Mouse (Mus musculus) forebrain, embryonic 13.5 days (tissue): ENCODE results near the gene Atg16l2. TPM values are rescaled to one million over a fixed set of nuclear protein-coding genes. Genes with fewer than 3 reads are reported as not detected.

Experiments
- ATAC-seq: fragments of 200-750 bp; cut with Nextera tagmentation; 2 replicates; pipeline ENCODE4 v1.8.0; 2017
- H3K27ac ChIP-seq: fragments of 300-500 bp; sonication (generic); 2 replicates; pipeline ENCODE4 v1.5.1; 2015; ENCODE audit warnings: inconsistent platforms, mild to moderate bottlenecking, moderate library complexity
- H3K27me3 ChIP-seq: fragments of 300-500 bp; sonication (generic); 2 replicates; pipeline ENCODE4 v1.6.1; 2015; ENCODE audit warnings: mild to moderate bottlenecking, inconsistent platforms
- H3K36me3 ChIP-seq: fragments of 300-500 bp; sonication (generic); 2 replicates; pipeline ENCODE4 v1.6.1; 2015; ENCODE audit warnings: mild to moderate bottlenecking, inconsistent platforms; ENCODE audit not compliant: poor library complexity, severe bottlenecking
- H3K4me1 ChIP-seq: fragments of 300-500 bp; sonication (generic); 2 replicates; pipeline ENCODE4 v1.6.1; 2015; ENCODE audit warnings: inconsistent platforms
- H3K4me2 ChIP-seq: fragments of 300-500 bp; sonication (generic); 2 replicates; pipeline ENCODE4 v1.6.1; 2015; ENCODE audit warnings: inconsistent platforms, mild to moderate bottlenecking, moderate library complexity
- H3K4me3 ChIP-seq: fragments of 300-500 bp; sonication (generic); 2 replicates; pipeline ENCODE4 v1.5.1; 2015; ENCODE audit warnings: mild to moderate bottlenecking, inconsistent platforms
- H3K9ac ChIP-seq: fragments of 300-500 bp; sonication (generic); 2 replicates; pipeline ENCODE4 v1.6.1; 2015; ENCODE audit warnings: mild to moderate bottlenecking, inconsistent platforms
- H3K9me3 ChIP-seq: fragments of 300-500 bp; sonication (generic); replicated peaks from 2 replicates; pipeline ENCODE4 v1.6.1; 2016; ENCODE audit warnings: inconsistent platforms
- WGBS: fragments of 180-500 bp; shearing (Covaris S2); methylation state at CpG from one replicate; pipeline ENCODE4 v1.1.7; 2015; 5-methylcytosine and 5-hydroxymethylcytosine counted together
- polyA plus RNA-seq: library from polyadenylated mRNA; unstranded; fragments of >200 nt; fragmentation: Nextera tagmentation; extraction: Ambion mirVana; gene quantifications from 2 replicates; pipeline ENCODE4 v1.2.1, GENCODE M21; 2015

Atg16l2 gene
- polyA plus RNA-seq, 1 experiment from 2014 or later, result 14.4 TPM

DNA sequence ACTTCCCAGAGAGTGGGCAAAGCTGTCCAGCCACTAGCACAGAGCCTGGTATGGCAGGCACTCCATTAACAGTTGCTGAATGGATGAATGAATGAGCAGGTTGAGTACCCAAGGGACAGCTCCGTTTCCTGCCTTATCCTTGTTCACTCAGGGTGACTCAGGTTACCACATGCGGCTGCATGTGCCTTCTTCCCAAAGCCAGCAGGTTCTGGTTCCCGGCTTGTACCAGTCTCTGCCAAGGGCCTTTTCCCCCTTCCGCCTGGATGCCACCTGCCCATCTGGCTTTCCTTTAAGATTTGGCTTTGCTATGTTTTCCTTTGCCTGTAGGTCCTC is 28.8 kb upstream of the Atg16l2 start:
- ATAC-seq, result no peak
- Histone ChIP-seq H3K36me3 (no peaks in the 10 kb centered on the region), H3K4me3 (no peak overlapping the region), H3K27me3 (no peaks in the 10 kb centered on the region), H3K9me3 (no peaks in the 10 kb centered on the region), H3K9ac (no peak overlapping the region), H3K4me2 (no peak overlapping the region), H3K27ac (no peak overlapping the region), H3K4me1 (peaks cover 16% of the 10 kb centered on the region)
- WGBS, result 73% methylated on average over 4 of the region's 4 CpGs

DNA sequence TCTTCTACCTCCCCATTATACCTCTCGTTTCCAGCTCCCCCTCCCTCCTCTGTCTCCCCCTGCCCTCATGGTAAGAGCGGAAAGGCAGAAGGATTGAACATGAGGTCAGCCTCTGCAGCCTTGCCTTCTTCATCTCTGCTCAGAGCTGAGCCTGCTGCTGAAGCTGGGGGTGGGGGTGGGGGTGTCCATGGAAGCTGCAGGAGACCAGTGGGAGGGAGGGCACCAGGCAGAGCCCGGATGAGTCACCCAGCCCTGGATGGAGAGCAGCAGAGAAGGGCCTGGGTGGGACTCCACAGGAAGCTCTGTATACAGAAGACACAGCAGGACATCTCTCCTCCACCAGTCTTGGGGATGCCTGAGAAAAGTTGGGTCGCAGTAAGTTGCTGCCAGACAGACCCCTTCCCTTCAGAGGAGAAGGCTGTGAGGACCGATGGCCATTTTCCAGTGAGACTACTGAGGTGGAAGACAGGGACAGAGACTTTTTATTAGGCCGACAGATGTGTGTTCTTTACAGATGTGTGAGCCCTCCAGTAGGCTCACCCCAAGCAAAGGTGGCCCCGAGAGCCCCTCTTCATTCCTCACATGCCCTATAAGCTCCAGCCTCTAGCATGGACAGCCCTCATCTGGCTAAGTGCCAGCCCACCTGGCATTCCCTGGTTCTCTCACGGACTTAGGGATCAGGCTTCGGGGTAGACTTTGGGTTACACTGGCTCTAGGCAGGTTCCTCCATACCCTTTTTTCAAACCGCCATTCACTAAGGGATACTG is 28.2 kb upstream of the Atg16l2 start:
- H3K9me3 ChIP-seq, result no peaks in the 10 kb centered on the region
- 68% methylated on average over 10 of the region's 10 CpGs for WGBS
- no peak for ATAC-seq
- no peaks in the 10 kb centered on the region for H3K36me3 ChIP-seq
- no peak overlapping the region for H3K4me2 ChIP-seq
- no peak overlapping the region for H3K9ac ChIP-seq
- H3K27me3 ChIP-seq, result no peaks in the 10 kb centered on the region
- H3K27ac ChIP-seq, result no peak overlapping the region
- no peak overlapping the region for H3K4me3 ChIP-seq
- H3K4me1 ChIP-seq, result peaks cover 16% of the 10 kb centered on the region

DNA sequence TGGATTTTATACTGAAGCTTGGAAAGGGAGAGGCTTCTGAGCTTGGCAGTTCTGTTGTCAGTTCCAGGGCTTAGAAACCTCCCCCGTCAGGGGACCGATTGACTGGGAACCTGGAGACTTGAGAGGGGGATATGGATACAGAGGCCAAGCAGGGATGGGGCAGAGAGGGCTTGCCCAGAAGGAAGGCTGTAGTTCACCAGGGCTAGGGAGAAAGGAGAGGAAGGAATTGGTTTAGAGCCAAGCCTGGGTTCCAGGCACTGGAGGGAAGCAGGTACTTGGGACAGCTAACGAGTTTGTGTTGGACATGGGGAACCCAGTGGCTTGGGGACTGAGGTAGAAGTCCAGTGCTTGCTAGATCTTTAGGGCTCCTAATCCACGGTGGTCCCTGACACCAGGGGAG is 27.6 kb upstream of the Atg16l2 start:
- no peak overlapping the region for H3K4me2 ChIP-seq
- ATAC-seq, result no peak
- H3K27ac ChIP-seq, result peak overlapping the region; percentile 62; the same call in 1 of the 2 replicates
- no peaks in the 10 kb centered on the region for H3K36me3 ChIP-seq
- WGBS, result 61% methylated on average over 4 of the region's 4 CpGs
- H3K9ac ChIP-seq, result 0 out of 2 replicates have a peak overlapping the region, but pooled peaks have one; percentile 14
- no peaks in the 10 kb centered on the region for H3K27me3 ChIP-seq
- H3K4me3 ChIP-seq, result no peak overlapping the region
- peaks cover 16% of the 10 kb centered on the region for H3K4me1 ChIP-seq
- no peaks in the 10 kb centered on the region for H3K9me3 ChIP-seq

DNA sequence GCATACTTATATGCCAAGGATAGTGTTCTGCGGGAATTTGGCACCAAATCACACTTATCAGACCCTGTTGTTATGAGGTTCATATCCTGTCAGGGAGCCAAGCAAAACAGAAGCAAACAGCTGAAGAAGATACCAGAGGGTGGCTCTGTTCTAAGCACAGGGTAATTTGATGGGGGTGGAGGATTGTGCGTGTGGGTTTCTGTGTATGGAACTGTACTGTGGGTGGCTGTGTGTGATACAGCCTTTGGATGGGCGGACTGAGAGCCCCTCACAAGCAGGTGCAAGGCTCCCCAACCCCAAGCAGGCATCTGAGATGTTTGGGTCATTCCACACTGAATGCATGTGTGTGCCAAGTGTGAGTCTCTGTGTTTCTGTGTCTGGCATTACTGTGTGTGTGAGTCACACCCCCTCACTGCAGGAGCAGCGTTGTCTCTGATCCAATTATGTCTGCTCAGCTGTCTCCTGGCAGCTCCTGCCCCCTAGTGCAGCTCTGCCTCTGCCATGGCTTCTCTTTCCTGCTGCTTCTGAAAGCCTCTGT is 26.6 kb upstream of the Atg16l2 start:
- peak overlapping the region; percentile 62 for H3K27ac ChIP-seq
- H3K4me3 ChIP-seq, result no peak overlapping the region
- WGBS, result 54% methylated on average over 4 of the region's 4 CpGs
- peak overlapping the region; percentile 14; the same call in 1 of the 2 replicates for H3K9ac ChIP-seq
- no peaks in the 10 kb centered on the region for H3K36me3 ChIP-seq
- no peak overlapping the region for H3K4me2 ChIP-seq
- peak; percentile 78 for ATAC-seq
- no peaks in the 10 kb centered on the region; the same call in 1 of the 2 replicates for H3K27me3 ChIP-seq
- no peaks in the 10 kb centered on the region for H3K9me3 ChIP-seq
- H3K4me1 ChIP-seq, result peaks cover 16% of the 10 kb centered on the region

DNA sequence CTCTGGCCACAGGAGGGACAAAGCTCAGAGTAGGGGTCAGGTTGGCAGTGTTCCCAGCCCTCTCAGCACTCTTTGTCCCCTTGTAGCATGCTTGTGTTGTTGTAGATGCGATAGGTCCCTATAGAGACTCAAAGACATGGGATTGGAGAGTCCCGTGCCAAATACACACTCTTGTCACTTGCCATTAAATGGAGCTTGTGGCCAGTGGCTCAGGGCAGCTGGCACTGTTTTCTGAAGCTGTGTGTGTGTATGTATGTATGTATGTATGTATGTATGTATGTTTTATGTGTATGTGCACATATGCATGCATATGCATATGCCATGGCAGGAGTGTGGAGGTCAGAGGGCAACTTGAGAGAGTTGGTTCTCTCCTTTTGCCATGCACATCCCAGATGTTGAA is 25.7 kb upstream of the Atg16l2 start:
- H3K4me2 ChIP-seq, result no peak overlapping the region
- no peaks in the 10 kb centered on the region for H3K9me3 ChIP-seq
- no peak overlapping the region for H3K9ac ChIP-seq
- 79% methylated on average over 2 of the region's 2 CpGs for WGBS
- H3K4me1 ChIP-seq, result peaks cover 16% of the 10 kb centered on the region
- ATAC-seq, result no peak
- H3K27me3 ChIP-seq, result no peaks in the 10 kb centered on the region; the same call in 1 of the 2 replicates
- H3K4me3 ChIP-seq, result no peak overlapping the region
- no peak overlapping the region for H3K27ac ChIP-seq
- no peaks in the 10 kb centered on the region for H3K36me3 ChIP-seq

DNA sequence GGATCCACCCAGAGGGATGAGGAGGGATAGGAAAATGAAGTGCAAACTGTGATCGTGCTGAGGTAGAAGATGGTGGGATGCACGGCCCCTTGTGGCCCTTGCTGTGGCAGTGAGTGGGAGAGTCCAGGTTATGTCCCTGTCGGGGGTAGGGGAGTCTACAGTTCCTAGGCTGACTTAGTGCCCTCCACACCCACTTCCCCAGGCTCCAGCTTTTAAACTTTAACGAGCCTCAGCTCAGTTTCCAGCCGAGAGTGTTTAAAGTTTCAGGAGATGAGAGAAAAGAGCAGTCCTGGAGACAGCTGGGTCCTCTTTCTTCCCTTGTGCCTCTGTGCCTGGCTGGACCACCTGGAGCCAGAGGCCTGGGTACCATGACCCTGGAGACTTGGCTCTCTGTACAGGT is 25.2 kb upstream of the Atg16l2 start:
- H3K9ac ChIP-seq, result no peak overlapping the region
- H3K4me3 ChIP-seq, result no peak overlapping the region
- H3K36me3 ChIP-seq, result no peaks in the 10 kb centered on the region
- H3K27me3 ChIP-seq, result peaks cover 4% of the 10 kb centered on the region
- H3K4me1 ChIP-seq, result peaks cover 16% of the 10 kb centered on the region
- no peak overlapping the region for H3K4me2 ChIP-seq
- 51% methylated on average over 5 of the region's 5 CpGs for WGBS
- H3K9me3 ChIP-seq, result no peaks in the 10 kb centered on the region
- no peak overlapping the region for H3K27ac ChIP-seq
- ATAC-seq, result no peak

DNA sequence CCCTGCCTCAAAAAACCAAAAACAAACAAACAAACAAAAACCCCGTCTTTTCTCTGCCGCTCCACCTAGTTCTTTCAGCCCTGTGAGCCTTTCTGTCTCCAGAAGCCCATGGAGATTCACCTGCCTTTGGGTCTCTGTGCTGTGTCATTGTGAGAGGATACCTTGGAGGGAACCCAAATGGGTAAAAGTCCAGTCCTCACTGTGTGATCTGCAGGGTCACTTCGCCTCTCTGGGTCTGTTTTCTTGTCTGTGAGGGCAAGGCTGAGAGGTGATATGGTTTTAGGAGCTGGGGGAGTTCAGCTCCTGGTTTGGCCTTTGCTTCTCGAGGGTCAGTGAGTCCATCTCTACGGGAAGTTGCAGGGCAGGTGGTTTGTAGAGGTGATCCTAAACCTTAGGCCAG is 24.0 kb upstream of the Atg16l2 start:
- WGBS, result 87% methylated on average over 5 of the region's 5 CpGs
- ATAC-seq, result no peak
- Histone ChIP-seq H3K4me1 (peaks cover 22% of the 10 kb centered on the region), H3K4me3 (no peak overlapping the region), H3K4me2 (no peak overlapping the region), H3K9ac (no peak overlapping the region), H3K36me3 (no peaks in the 10 kb centered on the region), H3K9me3 (no peaks in the 10 kb centered on the region), H3K27ac (no peak overlapping the region), H3K27me3 (peaks cover 15% of the 10 kb centered on the region)

DNA sequence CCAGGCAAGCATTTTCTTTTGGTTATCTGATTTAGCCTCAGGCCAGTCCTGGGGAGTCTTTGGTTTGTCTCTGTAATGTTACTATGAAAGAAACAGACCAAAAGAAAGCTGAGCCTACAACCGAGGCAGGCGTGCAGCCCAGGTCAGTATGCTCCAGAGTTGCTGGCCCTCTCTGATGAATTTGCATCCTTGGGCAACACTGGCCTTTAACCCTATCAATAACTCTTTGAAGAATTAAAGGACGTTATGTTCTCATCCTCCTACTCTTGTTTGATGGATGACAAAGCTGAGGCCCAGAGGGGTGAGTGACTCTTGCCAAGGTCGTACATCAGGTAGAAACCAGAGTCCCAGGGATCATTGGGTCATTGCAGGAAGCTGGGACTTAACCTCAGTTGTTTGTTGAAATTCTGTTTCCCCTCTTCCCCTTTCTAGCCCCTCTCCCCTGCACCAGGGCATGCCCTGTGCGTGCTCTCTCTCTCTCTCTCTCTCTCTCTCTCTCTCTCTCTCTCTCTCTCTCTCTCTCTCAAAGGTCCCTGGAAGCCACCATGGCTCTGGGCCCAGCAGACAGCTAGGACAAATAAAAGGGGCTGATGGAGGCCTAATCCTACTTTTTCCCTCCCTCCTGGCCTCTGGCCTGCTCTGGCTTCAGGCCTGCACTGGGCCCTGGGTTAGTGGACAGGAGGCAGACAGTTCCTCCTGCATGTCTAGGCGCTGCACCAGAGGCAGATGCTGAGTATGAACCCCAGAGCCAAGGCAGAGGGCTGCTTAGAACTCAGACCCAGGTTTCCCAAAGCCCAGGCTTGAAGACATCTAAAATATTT is 22.3 kb upstream of the Atg16l2 start:
- ATAC-seq, result no peak
- WGBS, result 67% methylated on average over 6 of the region's 6 CpGs
- Histone ChIP-seq H3K27ac (no peak overlapping the region), H3K9ac (no peak overlapping the region), H3K4me1 (peaks cover 18% of the 10 kb centered on the region), H3K27me3 (peaks cover 26% of the 10 kb centered on the region), H3K4me3 (no peak overlapping the region), H3K4me2 (no peak overlapping the region), H3K9me3 (no peaks in the 10 kb centered on the region), H3K36me3 (no peaks in the 10 kb centered on the region)

DNA sequence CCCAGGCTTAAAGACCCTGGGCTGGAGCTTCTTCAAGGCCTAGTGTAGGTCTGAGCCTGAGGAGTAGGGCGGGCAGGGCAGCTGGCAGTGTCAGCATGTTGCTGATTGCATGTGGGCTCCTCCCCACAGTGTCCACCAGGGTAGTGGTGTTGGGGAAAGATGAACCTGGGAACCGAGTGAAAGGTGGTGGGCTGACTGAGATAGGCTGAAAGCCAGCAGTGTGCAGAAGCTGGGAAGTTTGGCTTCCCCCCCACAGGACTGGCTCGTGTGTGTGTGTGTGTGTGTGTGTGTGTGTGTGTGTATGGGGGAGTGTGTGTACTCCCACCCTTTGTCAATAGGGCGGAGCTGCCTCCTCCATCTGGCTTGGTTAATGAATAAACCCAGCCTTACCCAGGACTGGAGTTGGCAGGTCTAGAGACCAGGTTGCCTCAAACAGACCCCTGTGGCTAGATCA is 21.1 kb upstream of the Atg16l2 start:
- no peak overlapping the region for H3K9ac ChIP-seq
- H3K4me1 ChIP-seq, result peaks cover 6% of the 10 kb centered on the region
- H3K27ac ChIP-seq, result no peak overlapping the region
- H3K36me3 ChIP-seq, result no peaks in the 10 kb centered on the region
- H3K9me3 ChIP-seq, result no peaks in the 10 kb centered on the region
- 61% methylated on average over 4 of the region's 4 CpGs for WGBS
- peaks cover 35% of the 10 kb centered on the region for H3K27me3 ChIP-seq
- no peak overlapping the region for H3K4me3 ChIP-seq
- no peak for ATAC-seq
- no peak overlapping the region for H3K4me2 ChIP-seq

DNA sequence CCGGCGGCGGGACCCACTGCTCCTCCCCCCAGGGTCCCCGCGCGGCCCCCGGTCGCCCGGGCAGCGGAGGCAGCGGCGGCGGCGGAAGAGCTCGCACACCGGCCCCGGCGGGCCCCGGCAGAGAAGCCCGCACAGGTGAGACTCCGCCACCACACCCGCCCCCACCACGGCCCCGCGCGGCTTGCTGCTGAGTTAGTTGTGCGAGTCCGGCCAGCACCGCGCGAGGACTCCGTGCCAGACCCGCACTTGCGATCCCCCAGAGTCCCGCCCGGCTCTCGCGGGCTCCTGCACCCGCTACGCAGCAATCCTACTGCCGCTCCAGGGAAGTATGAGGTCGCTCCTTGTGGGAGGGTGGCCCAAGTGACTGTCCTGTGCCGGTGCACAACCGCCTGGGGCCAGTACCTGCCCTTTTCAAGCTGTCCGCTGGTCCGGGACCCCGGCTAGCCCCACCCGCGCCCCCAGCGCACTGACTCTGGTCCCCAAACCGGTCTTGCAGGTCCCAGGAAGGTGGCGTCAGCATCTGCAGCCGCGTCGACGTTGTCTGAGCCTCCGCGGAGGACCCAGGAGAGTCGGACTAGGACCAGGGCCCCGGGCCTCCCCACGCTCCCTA is 19.3 kb upstream of the Atg16l2 start:
- H3K9ac ChIP-seq, result peak overlapping the region; percentile 77
- H3K4me1 ChIP-seq, result peaks cover 6% of the 10 kb centered on the region
- WGBS, result under 1% methylated on average over 42 of the region's 61 CpGs
- no peaks in the 10 kb centered on the region for H3K9me3 ChIP-seq
- ATAC-seq, result peak; percentile 78
- H3K27me3 ChIP-seq, result peaks cover 38% of the 10 kb centered on the region
- peak overlapping the region; percentile 99 for H3K4me2 ChIP-seq
- H3K27ac ChIP-seq, result no peak overlapping the region
- no peaks in the 10 kb centered on the region for H3K36me3 ChIP-seq
- H3K4me3 ChIP-seq, result peak overlapping the region; percentile 75

DNA sequence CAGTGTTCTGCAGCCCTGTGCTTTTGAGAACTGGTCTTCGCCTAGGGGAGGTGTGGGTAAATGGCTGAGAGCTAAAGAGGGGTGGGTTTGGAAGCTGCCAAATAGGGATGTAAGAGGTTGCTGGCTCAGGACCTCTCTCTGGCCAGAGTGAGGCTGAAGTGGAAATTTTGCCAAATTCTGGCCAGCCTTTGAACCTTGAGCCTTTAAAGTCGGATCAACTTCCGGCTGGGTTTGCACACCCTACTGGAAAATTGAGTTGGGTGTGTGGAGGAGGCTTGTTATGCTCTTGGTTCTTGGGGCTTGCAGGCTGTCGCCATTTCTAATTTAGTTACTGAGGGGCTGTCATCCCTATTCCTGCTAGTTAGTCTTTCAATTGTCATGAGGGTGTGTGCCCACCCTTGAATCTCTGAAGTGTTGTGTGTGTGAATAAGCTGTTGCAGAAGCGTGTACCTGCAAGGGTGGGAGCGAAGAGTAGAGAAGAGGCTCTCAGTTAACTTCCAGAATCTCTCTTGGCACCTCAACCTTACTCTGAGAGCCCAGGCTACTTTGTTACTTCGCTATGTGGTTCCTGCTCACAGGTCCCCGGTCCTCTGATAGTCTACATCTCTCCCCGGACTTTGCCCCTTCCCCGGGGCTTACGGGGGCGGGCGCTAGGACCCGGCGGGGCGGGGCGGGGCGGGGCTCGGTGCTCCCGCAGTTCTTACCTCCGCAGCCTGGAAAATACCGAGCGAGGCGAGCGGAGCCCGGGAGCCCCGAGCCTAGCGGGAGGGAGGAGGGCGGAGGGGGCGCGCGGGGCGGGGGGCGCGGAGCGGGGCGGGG is 18.6 kb upstream of the Atg16l2 start:
- Histone ChIP-seq H3K27ac (no peak overlapping the region), H3K9ac (peak overlapping the region; percentile 77), H3K4me1 (peaks cover 6% of the 10 kb centered on the region), H3K9me3 (no peaks in the 10 kb centered on the region), H3K36me3 (no peaks in the 10 kb centered on the region), H3K4me3 (peak overlapping the region; percentile 75), H3K4me2 (peak overlapping the region; percentile 99), H3K27me3 (peaks cover 38% of the 10 kb centered on the region)
- WGBS, result 4% methylated on average over 27 of the region's 37 CpGs
- peak; percentile 85 for ATAC-seq
